Mouse (Mus musculus) embryonic facial prominence, embryonic 11.5 days (tissue): ENCODE measurements around the gene Smim27. TPM values are rescaled to one million over a fixed set of nuclear protein-coding genes. Genes with fewer than 3 reads are reported as not detected.

Experiments
- ATAC-seq: fragments of 200-750 bp; cut with Nextera tagmentation; replicated peaks from 2 replicates; pipeline ENCODE4 v1.8.0; 2017; ENCODE audit warnings: low read depth; ENCODE audit not compliant: insufficient number of reproducible peaks, low FRiP score, low TSS enrichment
- DNase-seq: peaks from one replicate; pipeline ENCODE4 v3.0.0-alpha.2; 2015; ENCODE audit warnings: low spot score
- H3K27ac ChIP-seq: fragments of 300-500 bp; sonication (generic); replicated peaks from 2 replicates; pipeline ENCODE4 v1.5.1; 2014; ENCODE audit warnings: mild to moderate bottlenecking, low read depth, low read length, control low read depth
- H3K27me3 ChIP-seq: fragments of 300-500 bp; sonication (generic); 2 replicates; pipeline ENCODE4 v1.6.1; 2014; ENCODE audit warnings: mild to moderate bottlenecking, low read length, moderate library complexity, mixed read lengths; ENCODE audit not compliant: control insufficient read depth, insufficient read depth
- H3K36me3 ChIP-seq: fragments of 300-500 bp; sonication (generic); replicated peaks from 2 replicates; pipeline ENCODE4 v1.6.1; 2014; ENCODE audit warnings: low read depth, mild to moderate bottlenecking, low read length, moderate library complexity, mixed read lengths; ENCODE audit not compliant: control insufficient read depth, insufficient read depth
- H3K4me1 ChIP-seq: fragments of 300-500 bp; sonication (generic); 2 replicates; pipeline ENCODE4 v1.6.1; 2014; ENCODE audit warnings: low read length, mixed read lengths; ENCODE audit not compliant: control insufficient read depth, insufficient read depth
- H3K4me2 ChIP-seq: fragments of 300-500 bp; sonication (generic); 2 replicates; pipeline ENCODE4 v1.6.1; 2014; ENCODE audit warnings: low read depth, mild to moderate bottlenecking, control low read depth, low read length, moderate library complexity
- H3K4me3 ChIP-seq: fragments of 300-500 bp; sonication (generic); 2 replicates; pipeline ENCODE4 v1.5.1; 2014; ENCODE audit warnings: low read depth, low read length, control low read depth
- H3K9ac ChIP-seq: fragments of 300-500 bp; sonication (generic); replicated peaks from 2 replicates; pipeline ENCODE4 v1.6.1; 2014; ENCODE audit warnings: mild to moderate bottlenecking, control low read depth, low read length
- H3K9me3 ChIP-seq: fragments of 300-500 bp; sonication (generic); replicated peaks from 2 replicates; pipeline ENCODE4 v1.6.1; 2016; ENCODE audit warnings: mild to moderate bottlenecking, low read length, inconsistent platforms, mixed read lengths; ENCODE audit not compliant: control insufficient read depth
- WGBS: fragments of 180-500 bp; shearing (Covaris S2); extraction: QIAGEN DNeasy Blood & Tissue Kit; methylation state at CpG from one replicate; pipeline ENCODE4 v1.1.7; 2014; 5-methylcytosine and 5-hydroxymethylcytosine counted together
- polyA plus RNA-seq: library from polyadenylated mRNA; unstranded; fragments of >200 nt; fragmentation: Nextera tagmentation; extraction: Ambion mirVana; gene quantifications from 2 replicates; pipeline ENCODE4 v1.2.1, GENCODE M21; 2014

Smim27 gene
- polyA plus RNA-seq = 24.0 and 32.9 TPM in 2 replicates

GRCm38 (mm10) chr4:40269430-40270032 lies at the start of gene Smim27, which contains the start of gene Topors:
Smim27 (plus strand) TSS chr4:40269579.
Topors (minus strand) TSS chr4:40269850.
- Histone ChIP-seq H3K4me2 (peak within 1 kb of the TSS; percentile 52), H3K27me3 (no peaks in the 10 kb centered on the region), H3K27ac (peak within 1 kb of the TSS; percentile 93), H3K36me3 (no peaks in the 10 kb centered on the region), H3K9me3 (no peaks in the 10 kb centered on the region), H3K4me3 (peak within 1 kb of the TSS; percentile 74), H3K4me1 (no peaks in the 10 kb centered on the region), H3K9ac (peak within 1 kb of the TSS; percentile 86)
- under 1% methylated on average over 38 of the region's 38 CpGs for WGBS
- DNase-seq (peak; percentile 97), ATAC-seq (peak; percentile 97)

- Histone ChIP-seq H3K4me3 (no peak overlapping the region), H3K9ac (no peak overlapping the region), H3K36me3 (no peaks in the 10 kb centered on the region), H3K4me2 (no peak overlapping the region), H3K9me3 (no peaks in the 10 kb centered on the region), H3K27me3 (peaks cover 2% of the 10 kb centered on the region; the same call in 1 of the 2 replicates), H3K4me1 (no peaks in the 10 kb centered on the region), H3K27ac (no peak overlapping the region)
- DNase-seq = no peak
- no peak for ATAC-seq
- 18% methylated on average over 12 of the region's 12 CpGs for WGBS
These were observed 48.9 kb upstream of the Smim27 start for GRCm38 (mm10) chr4:40220437-40220836.

GRCm38 (mm10) chr4:40221004-40221760 lies 48.2 kb upstream of the Smim27 start:
- Histone ChIP-seq H3K4me1 (no peaks in the 10 kb centered on the region), H3K36me3 (no peaks in the 10 kb centered on the region), H3K4me3 (no peak overlapping the region), H3K9ac (no peak overlapping the region), H3K27me3 (peaks cover 2% of the 10 kb centered on the region; the same call in 1 of the 2 replicates), H3K27ac (no peak overlapping the region), H3K9me3 (no peaks in the 10 kb centered on the region), H3K4me2 (no peak overlapping the region)
- DNase-seq (no peak), ATAC-seq (no peak)
- 43% methylated on average over 14 of the region's 14 CpGs for WGBS

GRCm38 (mm10) chr4:40221876-40222585 lies 47.3 kb upstream of the Smim27 start:
- Histone ChIP-seq H3K4me2 (no peak overlapping the region), H3K27me3 (peaks cover 2% of the 10 kb centered on the region; the same call in 1 of the 2 replicates), H3K9ac (no peak overlapping the region), H3K36me3 (no peaks in the 10 kb centered on the region), H3K27ac (no peak overlapping the region), H3K9me3 (no peaks in the 10 kb centered on the region), H3K4me3 (no peak overlapping the region), H3K4me1 (no peaks in the 10 kb centered on the region)
- WGBS = 53% methylated on average over 21 of the region's 21 CpGs
- DNase-seq (no peak), ATAC-seq (no peak)

GRCm38 (mm10) chr4:40226095-40226494 lies 43.3 kb upstream of the Smim27 start:
- ATAC-seq = no peak
- no peaks in the 10 kb centered on the region for H3K4me1 ChIP-seq
- no peak overlapping the region for H3K4me3 ChIP-seq
- DNase-seq = no peak
- WGBS = 81% methylated on average over 5 of the region's 5 CpGs
- H3K27me3 ChIP-seq = peaks cover 2% of the 10 kb centered on the region; the same call in 1 of the 2 replicates
- H3K36me3 ChIP-seq = no peaks in the 10 kb centered on the region
- no peak overlapping the region for H3K9ac ChIP-seq
- H3K9me3 ChIP-seq = no peaks in the 10 kb centered on the region
- H3K4me2 ChIP-seq = no peak overlapping the region
- H3K27ac ChIP-seq = no peak overlapping the region

GRCm38 (mm10) chr4:40227131-40227530 lies 42.2 kb upstream of the Smim27 start:
- no peaks in the 10 kb centered on the region for H3K4me1 ChIP-seq
- WGBS = 85% methylated on average over 11 of the region's 11 CpGs
- no peak overlapping the region for H3K4me2 ChIP-seq
- no peak overlapping the region for H3K27ac ChIP-seq
- DNase-seq (no peak), ATAC-seq (no peak)
- no peaks in the 10 kb centered on the region for H3K9me3 ChIP-seq
- no peak overlapping the region for H3K9ac ChIP-seq
- no peaks in the 10 kb centered on the region for H3K27me3 ChIP-seq
- no peaks in the 10 kb centered on the region for H3K36me3 ChIP-seq
- no peak overlapping the region for H3K4me3 ChIP-seq

- Histone ChIP-seq H3K36me3 (no peaks in the 10 kb centered on the region), H3K9ac (no peak overlapping the region), H3K27ac (no peak overlapping the region), H3K4me1 (no peaks in the 10 kb centered on the region), H3K4me2 (no peak overlapping the region), H3K4me3 (no peak overlapping the region), H3K9me3 (no peaks in the 10 kb centered on the region), H3K27me3 (no peaks in the 10 kb centered on the region)
- ATAC-seq (no peak), DNase-seq (no peak)
- 86% methylated on average over 7 of the region's 7 CpGs for WGBS
These were observed 41.5 kb upstream of the Smim27 start for GRCm38 (mm10) chr4:40227886-40228285.
